Mouse (Mus musculus) stomach, postnatal 0 days (tissue): ENCODE measurements at regions not wholly inside any gene's neighbourhood (a gene's known extent, or its start where the extent isn't known, plus 50 kb on each side); places are given as distances from the start of the nearest gene placed in this dataset.
"Not testable (repeated sequence)": the region's sequence is repeated elsewhere in the genome, so short reads cannot be mapped to it uniquely, and the experiment has no call there.

ENCODE experiments used
- ATAC-seq: fragments of 200-750 bp; cut with Nextera tagmentation; 2 replicates; pipeline ENCODE4 v1.8.0; 2017; ENCODE audit not compliant: low FRiP score, low TSS enrichment
- DNase-seq: peaks from one replicate; pipeline ENCODE4 v3.0.0-alpha.2; 2016; ENCODE audit warnings: low spot score
- H3K27ac ChIP-seq: fragments of 300-500 bp; sonication (generic); replicated peaks from 2 replicates; pipeline ENCODE4 v1.5.1; 2014; ENCODE audit warnings: mild to moderate bottlenecking, control low read depth
- H3K27me3 ChIP-seq: fragments of 300-500 bp; sonication (generic); 2 replicates; pipeline ENCODE4 v1.6.1; 2014; ENCODE audit warnings: low read length; ENCODE audit not compliant: control insufficient read depth, insufficient read depth
- H3K36me3 ChIP-seq: fragments of 300-500 bp; sonication (generic); 2 replicates; pipeline ENCODE4 v1.6.1; 2014; ENCODE audit warnings: low read length, mixed read lengths; ENCODE audit not compliant: control insufficient read depth, insufficient read depth
- H3K4me1 ChIP-seq: fragments of 300-500 bp; sonication (generic); replicated peaks from 2 replicates; pipeline ENCODE4 v1.6.1; 2014; ENCODE audit warnings: antibody characterized with exemption; ENCODE audit not compliant: control insufficient read depth, insufficient read depth
- H3K4me2 ChIP-seq: fragments of 300-500 bp; sonication (generic); replicated peaks from 2 replicates; pipeline ENCODE4 v1.6.1; 2014; ENCODE audit warnings: low read depth, mild to moderate bottlenecking, control low read depth, moderate library complexity
- H3K4me3 ChIP-seq: fragments of 300-500 bp; sonication (generic); 2 replicates; pipeline ENCODE4 v1.5.1; 2014; ENCODE audit warnings: low read depth, low read length, control low read depth
- H3K9ac ChIP-seq: fragments of 300-500 bp; sonication (generic); 2 replicates; pipeline ENCODE4 v1.6.1; 2014; ENCODE audit warnings: mild to moderate bottlenecking, low read length, control low read depth, mixed read lengths
- H3K9me3 ChIP-seq: fragments of 300-500 bp; sonication (generic); 2 replicates; pipeline ENCODE4 v1.6.1; 2016; ENCODE audit warnings: low read length; ENCODE audit not compliant: control insufficient read depth
- WGBS: fragments of 180-500 bp; shearing (Covaris S2); extraction: QIAGEN DNeasy Blood & Tissue Kit; methylation state at CpG from one replicate; pipeline ENCODE4 v1.1.7; 2014; 5-methylcytosine and 5-hydroxymethylcytosine counted together

DNA sequence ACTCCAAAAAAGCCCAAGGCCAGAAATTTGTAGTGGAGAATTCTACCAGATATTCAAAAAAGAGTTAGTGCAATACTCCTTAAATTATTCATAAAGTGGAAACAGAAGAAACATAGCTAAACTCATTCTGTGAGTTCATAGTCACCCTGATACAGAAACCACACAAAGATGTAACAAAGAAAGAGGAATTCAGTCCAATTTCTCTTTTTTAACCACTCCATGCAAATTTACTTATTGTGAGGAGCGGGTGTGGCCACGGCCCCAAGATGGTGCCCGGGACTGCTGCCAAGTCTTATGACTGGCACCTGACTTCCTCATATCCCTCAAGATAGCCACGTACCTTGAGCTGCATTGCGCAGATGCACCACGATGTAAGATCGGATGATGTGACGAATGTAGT, 206.4 kb upstream of the Vmn1r3 start:
- H3K9me3 ChIP-seq, H3K27ac ChIP-seq, H3K4me1 ChIP-seq, H3K4me2 ChIP-seq, ATAC-seq, H3K36me3 ChIP-seq, H3K9ac ChIP-seq, H3K27me3 ChIP-seq, DNase-seq, H3K4me3 ChIP-seq: not testable (repeated sequence)
- WGBS: 90% methylated on average over 8 of the region's 8 CpGs

DNA sequence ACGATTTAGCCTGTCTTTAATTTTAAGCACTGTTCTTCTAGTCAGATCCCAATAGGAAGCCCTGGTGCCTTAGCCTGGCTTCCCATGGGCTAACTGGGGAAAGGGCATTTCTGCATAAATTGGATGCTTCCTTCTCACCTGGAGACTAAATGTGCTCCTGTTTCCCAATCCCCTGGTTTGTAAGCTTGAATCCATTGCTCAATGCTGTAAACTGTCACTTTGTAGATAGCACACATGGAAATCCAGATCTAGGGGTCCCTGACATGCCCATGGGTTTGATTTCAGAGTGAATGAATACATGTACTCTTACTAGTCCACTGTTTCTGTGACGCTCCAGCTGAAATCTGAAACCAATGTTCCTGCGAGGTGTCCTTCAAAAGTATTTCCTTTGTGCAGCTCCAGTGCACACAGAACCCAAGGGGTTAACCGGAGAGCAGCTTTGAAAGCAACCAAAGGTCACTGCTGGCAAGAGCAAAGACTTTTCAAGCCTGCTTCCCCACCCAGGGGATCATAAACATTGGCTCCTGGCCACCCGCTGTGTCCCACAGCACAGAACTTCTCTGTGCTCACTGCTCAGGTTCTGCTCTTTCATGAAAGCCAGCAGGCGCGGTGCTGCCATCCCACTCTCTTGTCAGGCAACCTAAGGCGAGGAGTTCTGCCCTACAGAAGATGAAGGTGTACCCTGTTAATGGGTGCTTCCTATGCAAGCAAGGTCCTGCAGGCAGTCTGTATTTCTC, 188.0 kb upstream of the Vmn1r3 start:
- not testable (repeated sequence) for H3K9ac ChIP-seq, H3K4me1 ChIP-seq, H3K9me3 ChIP-seq, H3K4me3 ChIP-seq, H3K27me3 ChIP-seq, H3K27ac ChIP-seq, H3K36me3 ChIP-seq, ATAC-seq, H3K4me2 ChIP-seq
- peak; percentile 17 for DNase-seq
- 31% methylated on average over 8 of the region's 8 CpGs for WGBS

DNA sequence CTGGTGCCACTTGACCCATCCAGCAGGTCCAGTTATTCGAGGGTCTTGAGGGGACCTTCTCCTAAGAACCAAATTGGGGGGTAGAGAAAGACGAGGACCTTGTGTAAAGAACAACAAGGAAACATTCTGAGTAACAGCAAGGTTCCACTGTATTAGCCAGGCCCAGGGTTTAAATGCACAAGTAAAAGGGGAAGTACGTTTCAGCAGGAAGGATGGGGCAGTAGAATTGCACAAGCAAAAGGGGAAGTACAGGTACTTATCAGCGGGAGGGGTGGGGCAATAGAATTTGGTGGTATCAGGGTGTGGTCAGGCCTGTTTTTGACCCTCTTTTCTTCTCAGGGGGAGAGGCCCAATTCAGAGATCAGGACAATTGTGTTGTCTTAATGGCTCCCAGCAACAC, 182.9 kb upstream of the Vmn1r3 start:
- H3K4me3 ChIP-seq, H3K9me3 ChIP-seq, H3K4me1 ChIP-seq, ATAC-seq, H3K36me3 ChIP-seq, H3K27ac ChIP-seq, H3K27me3 ChIP-seq, DNase-seq, H3K4me2 ChIP-seq, H3K9ac ChIP-seq: not testable (repeated sequence)
- WGBS: 62% methylated on average over 4 of the region's 4 CpGs

DNA sequence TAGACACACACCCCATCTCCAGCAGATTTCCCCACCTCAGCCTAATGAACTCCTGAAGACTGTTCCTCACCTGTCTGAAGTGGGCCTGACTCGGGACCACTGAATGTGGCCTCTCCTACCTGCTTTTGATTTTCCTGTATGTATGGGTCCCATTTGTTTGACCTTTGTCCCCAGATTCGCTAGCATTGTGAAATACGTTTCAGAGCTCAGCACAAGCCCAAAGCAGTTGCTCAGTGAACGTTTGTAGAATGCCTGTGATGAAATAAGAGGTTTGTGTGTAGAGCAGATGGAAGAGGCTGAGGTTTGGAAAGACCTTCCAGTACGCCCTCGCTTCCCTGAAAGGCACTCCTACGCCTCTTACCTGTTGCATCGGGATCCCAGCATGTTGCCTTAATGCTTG, 158.3 kb upstream of the Vmn1r3 start:
- H3K9ac ChIP-seq, H3K27ac ChIP-seq, H3K27me3 ChIP-seq, H3K4me1 ChIP-seq, DNase-seq, H3K4me2 ChIP-seq, H3K9me3 ChIP-seq, H3K36me3 ChIP-seq, H3K4me3 ChIP-seq, ATAC-seq: not testable (repeated sequence)
- 80% methylated on average over 8 of the region's 8 CpGs for WGBS

- 72% methylated on average over 2 of the region's 2 CpGs for WGBS
- not testable (repeated sequence) for H3K27me3 ChIP-seq, DNase-seq, H3K4me3 ChIP-seq, H3K27ac ChIP-seq, H3K9ac ChIP-seq, H3K9me3 ChIP-seq, H3K4me1 ChIP-seq, H3K4me2 ChIP-seq, H3K36me3 ChIP-seq, ATAC-seq
Observed at GRCm38 (mm10) chr4:3342696-3343095, 157.5 kb upstream of the Vmn1r3 start.

GRCm38 (mm10) chr4:3342165-3342564, 157.0 kb upstream of the Vmn1r3 start:
- H3K36me3 ChIP-seq, H3K9me3 ChIP-seq: not testable (repeated sequence)
- WGBS: 90% methylated on average over 6 of the region's 6 CpGs

More at GRCm38 (mm10) chr4:3342165-3342564, 157.0 kb upstream of the Vmn1r3 start:
- not testable (repeated sequence) for H3K4me1 ChIP-seq, H3K9ac ChIP-seq, H3K4me3 ChIP-seq, H3K4me2 ChIP-seq, H3K27me3 ChIP-seq, ATAC-seq, H3K27ac ChIP-seq, DNase-seq
